Mouse (Mus musculus) hindbrain, embryonic 15.5 days (tissue): Measurements from ENCODE around the gene 2900026A02Rik. TPM values are rescaled to one million over a fixed set of nuclear protein-coding genes. Genes with fewer than 3 reads are reported as not detected.

Experiments used
- ATAC-seq: fragments of 200-750 bp; cut with Nextera tagmentation; 2 replicates; pipeline ENCODE4 v1.8.0; 2017; ENCODE audit warnings: low read depth, moderate number of reproducible peaks, moderate TSS enrichment; ENCODE audit not compliant: low FRiP score
- H3K27ac ChIP-seq: fragments of 300-500 bp; sonication (generic); replicated peaks from 2 replicates; pipeline ENCODE4 v1.5.1; 2015; ENCODE audit warnings: mild to moderate bottlenecking, inconsistent platforms
- H3K27me3 ChIP-seq: fragments of 300-500 bp; sonication (generic); 2 replicates; pipeline ENCODE4 v1.6.1; 2015; ENCODE audit warnings: control low read depth, inconsistent platforms
- H3K36me3 ChIP-seq: fragments of 300-500 bp; sonication (generic); 2 replicates; pipeline ENCODE4 v1.6.1; 2015; ENCODE audit warnings: control low read depth, inconsistent platforms
- H3K4me1 ChIP-seq: fragments of 300-500 bp; sonication (generic); replicated peaks from 2 replicates; pipeline ENCODE4 v1.6.1; 2015; ENCODE audit warnings: control low read depth, inconsistent platforms
- H3K4me2 ChIP-seq: fragments of 300-500 bp; sonication (generic); 2 replicates; pipeline ENCODE4 v1.6.1; 2015; ENCODE audit warnings: moderate library complexity, mild to moderate bottlenecking, inconsistent platforms
- H3K4me3 ChIP-seq: fragments of 300-500 bp; sonication (generic); 2 replicates; pipeline ENCODE4 v1.5.1; 2015; ENCODE audit warnings: mild to moderate bottlenecking, inconsistent platforms
- H3K9ac ChIP-seq: fragments of 300-500 bp; sonication (generic); 2 replicates; pipeline ENCODE4 v1.6.1; 2015; ENCODE audit warnings: inconsistent platforms
- H3K9me3 ChIP-seq: fragments of 300-500 bp; sonication (generic); 2 replicates; pipeline ENCODE4 v1.6.1; 2016; ENCODE audit warnings: control low read depth, inconsistent platforms
- WGBS: fragments of 180-500 bp; shearing (Covaris S2); methylation state at CpG from one replicate; pipeline ENCODE4 v1.1.7; 2015; 5-methylcytosine and 5-hydroxymethylcytosine counted together
- polyA plus RNA-seq: library from polyadenylated mRNA; unstranded; fragments of >200 nt; fragmentation: Nextera tagmentation; extraction: Ambion mirVana; gene quantifications from 2 replicates; pipeline ENCODE4 v1.2.1, GENCODE M21; 2015

The 2900026A02Rik gene
- polyA plus RNA-seq, 1 experiment from 2014 or later: 3.9 TPM

- no peaks in the 10 kb centered on the region for H3K9me3 ChIP-seq
- no peak overlapping the region for H3K27ac ChIP-seq
- ATAC-seq: no peak
- no peak overlapping the region for H3K9ac ChIP-seq
- H3K27me3 ChIP-seq: no peaks in the 10 kb centered on the region
- H3K4me3 ChIP-seq: no peak overlapping the region
- no peak overlapping the region for H3K4me2 ChIP-seq
- WGBS: 76% methylated on average over 6 of the region's 6 CpGs
- peaks cover 26% of the 10 kb centered on the region for H3K4me1 ChIP-seq
- no peaks in the 10 kb centered on the region for H3K36me3 ChIP-seq
Measured at GRCm38 (mm10) chr5:113038601-113039000, 182.4 kb downstream of the 2900026A02Rik start.

Other genes with a start within 250 kb of the 2900026A02Rik start
- 24.3 and 24.6 TPM in 2 replicates for gene Grk3, start 205.4 kb downstream of the 2900026A02Rik start, polyA plus RNA-seq
- gene Crybb2, start 151.1 kb downstream of the 2900026A02Rik start, polyA plus RNA-seq: not detected in 2 replicates
- gene Crybb3, start 139.7 kb downstream of the 2900026A02Rik start, polyA plus RNA-seq: 1.1 and 1.6 TPM in 2 replicates
- not detected in 2 replicates for gene Tmem211, start 5.7 kb upstream of the 2900026A02Rik start, polyA plus RNA-seq
- 20.6 and 21.1 TPM in 2 replicates for gene Sgsm1, start 89.5 kb upstream of the 2900026A02Rik start, polyA plus RNA-seq
- not detected in 2 replicates for gene Aym1, start 136.1 kb upstream of the 2900026A02Rik start, polyA plus RNA-seq